Mouse (Mus musculus) stomach, postnatal 0 days (tissue): ENCODE results near the gene Atrx. TPM values are rescaled to one million over a fixed set of nuclear protein-coding genes. Genes with fewer than 3 reads are reported as not detected.

Experiments used
- ATAC-seq: fragments of 200-750 bp; cut with Nextera tagmentation; 2 replicates; pipeline ENCODE4 v1.8.0; 2017; ENCODE audit not compliant: low FRiP score, low TSS enrichment
- DNase-seq: peaks from one replicate; pipeline ENCODE4 v3.0.0-alpha.2; 2016; ENCODE audit warnings: low spot score
- H3K27ac ChIP-seq: fragments of 300-500 bp; sonication (generic); replicated peaks from 2 replicates; pipeline ENCODE4 v1.5.1; 2014; ENCODE audit warnings: mild to moderate bottlenecking, control low read depth
- H3K27me3 ChIP-seq: fragments of 300-500 bp; sonication (generic); 2 replicates; pipeline ENCODE4 v1.6.1; 2014; ENCODE audit warnings: low read length; ENCODE audit not compliant: control insufficient read depth, insufficient read depth
- H3K36me3 ChIP-seq: fragments of 300-500 bp; sonication (generic); 2 replicates; pipeline ENCODE4 v1.6.1; 2014; ENCODE audit warnings: low read length, mixed read lengths; ENCODE audit not compliant: control insufficient read depth, insufficient read depth
- H3K4me1 ChIP-seq: fragments of 300-500 bp; sonication (generic); replicated peaks from 2 replicates; pipeline ENCODE4 v1.6.1; 2014; ENCODE audit warnings: antibody characterized with exemption; ENCODE audit not compliant: control insufficient read depth, insufficient read depth
- H3K4me2 ChIP-seq: fragments of 300-500 bp; sonication (generic); replicated peaks from 2 replicates; pipeline ENCODE4 v1.6.1; 2014; ENCODE audit warnings: low read depth, mild to moderate bottlenecking, control low read depth, moderate library complexity
- H3K4me3 ChIP-seq: fragments of 300-500 bp; sonication (generic); 2 replicates; pipeline ENCODE4 v1.5.1; 2014; ENCODE audit warnings: low read depth, low read length, control low read depth
- H3K9ac ChIP-seq: fragments of 300-500 bp; sonication (generic); 2 replicates; pipeline ENCODE4 v1.6.1; 2014; ENCODE audit warnings: mild to moderate bottlenecking, low read length, control low read depth, mixed read lengths
- H3K9me3 ChIP-seq: fragments of 300-500 bp; sonication (generic); 2 replicates; pipeline ENCODE4 v1.6.1; 2016; ENCODE audit warnings: low read length; ENCODE audit not compliant: control insufficient read depth
- CTCF ChIP-seq: IDR thresholded peaks from 2 replicates; pipeline ENCODE4 v1.5.1; 2016; ENCODE audit warnings: antibody characterized with exemption, low read depth, mild to moderate bottlenecking, moderate library complexity
- EP300 ChIP-seq: optimal IDR thresholded peaks from 2 replicates; pipeline ENCODE3; 2016; ENCODE audit warnings: antibody characterized with exemption
- WGBS: fragments of 180-500 bp; shearing (Covaris S2); extraction: QIAGEN DNeasy Blood & Tissue Kit; methylation state at CpG from one replicate; pipeline ENCODE4 v1.1.7; 2014; 5-methylcytosine and 5-hydroxymethylcytosine counted together
- polyA plus RNA-seq: library from polyadenylated mRNA; unstranded; fragments of >200 nt; fragmentation: Nextera tagmentation; extraction: Ambion mirVana; gene quantifications from 2 replicates; pipeline ENCODE4 v1.2.1, GENCODE M21; 2015

Gene Atrx
- polyA plus RNA-seq, 1 experiment from 2014 or later: 66.0 TPM

DNA sequence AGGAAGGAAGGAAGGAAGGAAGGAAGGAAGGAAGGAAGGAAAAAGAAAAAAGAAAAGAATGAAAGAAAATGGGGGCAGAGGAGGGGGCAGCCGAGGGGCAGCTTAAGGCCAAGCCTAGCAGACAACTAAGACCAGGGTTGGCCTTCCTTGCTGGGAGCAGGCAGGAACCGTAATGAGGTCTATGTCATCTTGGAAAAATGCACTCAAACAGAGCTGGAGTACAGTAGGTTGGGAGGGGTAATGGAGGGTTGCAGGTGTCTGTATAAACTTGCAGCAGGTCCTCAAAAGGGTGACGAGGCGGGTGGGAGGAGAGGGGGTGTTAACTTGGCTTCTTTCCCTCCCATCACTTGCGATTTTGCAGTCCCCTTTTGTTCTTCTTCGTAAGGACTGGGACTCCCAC is 163.2 kb downstream of the Atrx start:
- no peak overlapping the region for H3K4me3 ChIP-seq
- no peak overlapping the region for H3K4me2 ChIP-seq
- H3K27me3 ChIP-seq: no peaks in the 10 kb centered on the region
- no peaks in the 10 kb centered on the region for H3K36me3 ChIP-seq
- no peaks in the 10 kb centered on the region for H3K4me1 ChIP-seq
- no peaks in the 10 kb centered on the region for H3K9me3 ChIP-seq
- no peak for TF ChIP-seq CTCF
- TF ChIP-seq EP300: no peak
- 44% methylated on average over 6 of the region's 6 CpGs for WGBS
- ATAC-seq (no peak), DNase-seq (peak; percentile 15)
- H3K9ac ChIP-seq: no peak overlapping the region
- no peak overlapping the region for H3K27ac ChIP-seq

DNA sequence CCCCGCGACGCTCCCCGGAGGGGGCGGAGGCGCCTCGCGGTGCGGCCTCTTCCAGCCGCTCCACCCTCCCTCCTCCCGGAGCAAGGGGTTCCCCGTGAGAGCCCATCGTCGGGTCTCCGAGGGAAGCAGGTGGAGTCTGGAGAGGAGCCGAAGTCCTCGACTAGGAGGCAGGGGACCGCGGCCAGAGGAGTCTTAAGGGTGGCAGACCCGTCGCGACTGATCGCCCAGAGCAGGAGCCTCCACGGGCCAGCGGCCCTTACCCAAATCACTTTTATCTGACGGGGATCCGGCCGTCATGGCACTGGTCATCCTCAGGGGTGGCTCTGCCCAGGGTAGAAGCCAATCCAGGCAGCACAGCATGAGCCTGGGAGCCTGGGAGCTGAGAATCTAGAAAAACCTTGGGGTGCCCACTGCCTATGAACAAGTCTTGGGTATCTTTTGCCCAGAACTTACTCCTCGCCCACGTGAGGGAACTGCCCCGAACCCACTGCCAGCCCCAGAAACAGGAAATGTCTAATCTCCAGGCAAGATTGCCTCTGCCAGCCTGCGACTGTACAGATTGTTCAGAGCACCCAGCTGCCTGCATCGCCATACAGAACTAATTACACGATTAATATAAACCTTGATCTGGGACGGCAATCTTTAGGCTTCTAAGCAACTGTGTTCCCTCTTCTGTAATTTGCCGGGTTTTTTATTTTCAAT is 164.0 kb downstream of the Atrx start:
- H3K9me3 ChIP-seq: no peaks in the 10 kb centered on the region
- H3K4me3 ChIP-seq: peak overlapping the region; percentile 45
- no peak overlapping the region for H3K27ac ChIP-seq
- DNase-seq (peak; percentile 16), ATAC-seq (no peak)
- peak overlapping the region; percentile 47 for H3K9ac ChIP-seq
- TF ChIP-seq CTCF (no peak), EP300 (no peak)
- no peaks in the 10 kb centered on the region for H3K27me3 ChIP-seq
- H3K4me2 ChIP-seq: peak overlapping the region; percentile 59
- no peaks in the 10 kb centered on the region for H3K4me1 ChIP-seq
- H3K36me3 ChIP-seq: no peaks in the 10 kb centered on the region
- 30% methylated on average over 27 of the region's 36 CpGs for WGBS

DNA sequence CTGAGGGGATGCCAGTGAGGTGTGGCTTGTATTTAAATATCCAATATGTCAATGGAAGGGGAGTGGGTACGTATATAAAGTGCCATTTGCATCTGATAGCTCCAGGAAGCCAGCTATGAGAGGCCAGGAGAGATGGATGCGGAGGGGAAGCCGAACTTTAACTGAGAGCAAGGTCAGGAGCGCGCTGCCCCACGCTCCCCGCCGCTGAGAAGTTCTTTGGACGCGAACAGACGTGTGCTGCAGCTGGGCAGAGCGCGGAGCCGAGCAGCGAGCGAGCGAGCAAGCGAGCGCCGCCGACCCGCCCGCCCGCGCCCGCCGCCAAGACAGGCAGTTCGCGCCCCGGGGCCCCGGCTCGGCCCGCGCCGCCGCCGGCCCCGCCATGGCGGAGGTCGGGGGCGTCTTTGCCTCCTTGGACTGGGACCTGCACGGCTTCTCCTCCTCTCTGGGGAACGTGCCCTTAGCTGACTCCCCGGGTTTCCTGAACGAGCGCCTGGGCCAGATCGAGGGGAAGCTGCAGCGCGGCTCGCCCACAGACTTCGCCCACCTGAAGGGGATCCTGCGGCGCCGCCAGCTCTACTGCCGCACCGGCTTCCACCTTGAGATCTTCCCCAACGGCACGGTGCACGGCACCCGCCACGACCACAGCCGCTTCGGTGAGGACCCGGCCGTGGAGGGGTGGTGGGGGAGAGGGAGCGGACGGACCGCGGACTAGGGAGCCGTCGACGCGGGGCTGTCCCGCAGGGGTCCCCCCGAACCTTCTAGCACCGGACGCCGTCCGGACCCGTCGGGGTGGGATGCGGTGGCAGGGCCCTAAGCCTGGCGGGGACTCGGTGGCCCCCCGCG is 164.8 kb downstream of the Atrx start, which contains the start of gene Fgf16:
Fgf16 (plus strand) TSS at position 118 of the 843 bp plus-strand sequence.
- H3K27me3 ChIP-seq: no peaks in the 10 kb centered on the region
- H3K27ac ChIP-seq: no peak within 1 kb of the TSS; the same call in 1 of the 2 replicates
- H3K4me1 ChIP-seq: no peaks in the 10 kb centered on the region
- H3K4me2 ChIP-seq: peak within 1 kb of the TSS; percentile 59
- no peak for ATAC-seq
- DNase-seq: peak; percentile 15
- TF ChIP-seq CTCF: no peak
- TF ChIP-seq EP300: no peak
- peak within 1 kb of the TSS; percentile 47 for H3K9ac ChIP-seq
- H3K4me3 ChIP-seq: peak within 1 kb of the TSS; percentile 45
- no peaks in the 10 kb centered on the region for H3K9me3 ChIP-seq
- whole genome bisulfite sequencing: 9% methylated on average over 39 of the region's 86 CpGs
- H3K36me3 ChIP-seq: no peaks in the 10 kb centered on the region

DNA sequence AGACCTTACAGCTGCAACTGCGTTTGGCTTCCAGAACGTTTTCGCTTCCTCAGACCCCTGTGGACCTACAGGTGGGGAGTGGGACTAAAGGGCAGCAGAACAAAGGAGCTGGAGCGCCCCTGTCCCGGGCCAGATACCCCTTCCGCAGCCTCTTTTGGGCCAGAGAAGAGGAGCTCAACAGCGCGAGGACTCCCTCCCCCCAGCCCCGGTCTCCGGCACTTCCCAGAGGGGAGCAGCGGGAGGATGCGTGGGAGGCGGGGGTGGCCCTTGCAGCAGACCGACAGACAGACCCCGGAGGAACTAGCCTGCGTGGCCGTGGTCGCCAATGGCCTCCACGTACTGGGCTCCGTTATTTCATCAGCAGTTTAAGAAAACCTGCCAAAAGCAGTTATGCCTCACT is 165.6 kb downstream of the Atrx start:
- no peak overlapping the region; the same call in 1 of the 2 replicates for H3K9ac ChIP-seq
- ATAC-seq: peak; percentile 28
- peak; percentile 27 for DNase-seq
- H3K27me3 ChIP-seq: no peaks in the 10 kb centered on the region
- TF ChIP-seq EP300: no peak
- TF ChIP-seq CTCF: no peak
- no peaks in the 10 kb centered on the region for H3K9me3 ChIP-seq
- H3K27ac ChIP-seq: no peak overlapping the region; the same call in 1 of the 2 replicates
- 16% methylated on average over 19 of the region's 20 CpGs for WGBS
- peak overlapping the region; percentile 45 for H3K4me3 ChIP-seq
- H3K4me1 ChIP-seq: no peaks in the 10 kb centered on the region
- H3K4me2 ChIP-seq: peak overlapping the region; percentile 59
- H3K36me3 ChIP-seq: no peaks in the 10 kb centered on the region

DNA sequence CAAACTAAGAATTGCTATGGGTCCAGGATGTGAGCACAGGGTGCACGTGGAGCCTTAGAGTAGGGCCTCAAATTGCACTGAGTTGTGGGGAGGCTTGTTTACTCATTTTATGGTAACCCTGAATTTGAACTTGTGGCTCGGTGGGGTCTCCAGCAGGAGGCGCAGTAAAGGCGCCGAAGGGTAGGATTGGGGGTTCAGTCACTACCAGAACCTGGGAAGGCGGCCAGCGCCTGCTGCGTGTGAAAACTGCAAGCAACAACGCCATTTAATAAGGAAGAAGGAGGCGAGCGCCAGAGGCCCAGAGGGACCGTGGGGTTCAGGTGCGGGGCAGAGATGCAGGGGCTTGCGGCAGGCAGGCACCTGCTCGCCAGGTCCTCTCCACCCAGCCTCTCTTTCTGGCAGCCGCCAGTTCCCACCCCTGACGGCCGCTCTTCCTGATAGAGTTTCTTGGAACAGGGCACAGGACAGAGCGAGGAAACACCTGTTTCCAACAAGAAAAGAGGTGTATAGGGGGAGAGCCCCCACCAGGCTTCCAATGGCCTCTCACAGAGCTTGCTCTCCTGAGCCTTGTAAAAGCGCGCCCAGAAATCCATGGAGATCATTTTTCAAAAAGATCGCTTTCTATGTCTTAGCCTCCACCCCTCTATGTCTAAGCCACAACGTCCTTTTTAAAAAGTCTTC is 166.2 kb downstream of the Atrx start:
- no peak overlapping the region for H3K9ac ChIP-seq
- DNase-seq: peak; percentile 49
- no peaks in the 10 kb centered on the region for H3K9me3 ChIP-seq
- no peaks in the 10 kb centered on the region for H3K4me1 ChIP-seq
- TF ChIP-seq CTCF (peak; percentile 53), EP300 (no peak)
- peak; percentile 59; the same call in 1 of the 2 replicates for ATAC-seq
- H3K4me2 ChIP-seq: peak overlapping the region; percentile 59
- H3K27ac ChIP-seq: no peak overlapping the region
- no peaks in the 10 kb centered on the region for H3K36me3 ChIP-seq
- no peaks in the 10 kb centered on the region for H3K27me3 ChIP-seq
- peak overlapping the region; percentile 45 for H3K4me3 ChIP-seq
- whole genome bisulfite sequencing: 9% methylated on average over 22 of the region's 23 CpGs

Other genes starting within 250 kb of the Atrx start
- 0.77 and 1.5 TPM in 2 replicates for gene Fgf16, start 165.1 kb downstream of the Atrx start, polyA plus RNA-seq
- 43.7 and 45.3 TPM in 2 replicates for gene Magt1, start 82.5 kb upstream of the Atrx start, polyA plus RNA-seq
- gene Cox7b, start 86.3 kb upstream of the Atrx start, polyA plus RNA-seq: 559 and 583 TPM in 2 replicates
- gene Atp7a, start 97.9 kb upstream of the Atrx start, polyA plus RNA-seq: 11.4 and 11.6 TPM in 2 replicates
- 0.54 and 0.78 TPM in 2 replicates for gene Tlr13, start 213.8 kb upstream of the Atrx start, polyA plus RNA-seq